Mouse (Mus musculus): ENCODE results near the gene Atg10. TPM values are rescaled to one million over a fixed set of nuclear protein-coding genes. Genes with fewer than 3 reads are reported as not detected.

The Atg10 gene
- polyA plus RNA-seq, 1 experiment from 2014 or later: 16.0 TPM

DNA sequence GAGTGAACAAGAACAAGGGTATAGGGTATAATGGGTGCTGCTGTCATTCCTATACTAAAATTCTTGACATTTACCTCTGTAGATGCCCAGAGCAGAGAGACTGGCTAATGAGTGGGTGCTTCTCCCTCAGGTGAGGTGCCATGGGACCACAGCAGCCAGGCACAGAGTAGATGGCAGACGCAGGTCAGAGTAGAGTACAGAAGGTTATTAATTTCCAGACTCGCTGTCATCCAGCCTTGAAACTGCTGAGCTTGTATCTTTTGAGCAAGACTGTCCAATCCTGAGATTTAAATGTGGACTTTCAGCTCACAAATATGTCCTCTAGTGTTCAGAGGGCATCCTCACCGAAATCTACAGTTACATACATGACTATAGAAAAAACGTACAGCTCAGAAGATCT is 128.9 kb downstream of the Atg10 start:
- WGBS: 93% methylated on average over 4 of the region's 4 CpGs

DNA sequence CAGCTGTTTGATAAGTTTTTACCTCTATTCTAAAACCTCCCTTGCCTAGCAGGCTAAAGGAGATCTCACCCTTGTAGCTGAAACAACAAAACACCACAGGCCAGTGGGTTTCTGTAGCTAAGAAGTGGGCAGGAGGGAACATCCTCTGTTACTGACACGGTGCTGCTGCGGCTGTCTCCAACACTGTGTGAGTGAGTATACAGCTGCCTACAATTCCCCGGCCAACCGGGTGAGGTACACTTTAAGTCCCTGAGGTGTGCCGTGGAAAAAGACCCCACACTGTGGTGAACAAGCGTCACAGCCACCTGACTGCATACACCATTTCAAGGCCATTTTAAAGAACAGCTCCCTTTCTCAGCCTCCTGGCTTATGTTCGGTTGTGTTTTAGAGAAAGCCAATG is 129.6 kb downstream of the Atg10 start:
- no peaks in the 10 kb centered on the region for H3K36me3 ChIP-seq (replicated peaks)
- H3K9me3 ChIP-seq: no peaks in the 10 kb centered on the region
- no peak overlapping the region for H3K4me3 ChIP-seq (replicated peaks)
- ATAC-seq (ENCODE audit: low FRiP score): 0 out of 2 replicates have a peak, but pooled peaks have one; percentile 48
- H3K9ac ChIP-seq: no peak overlapping the region
- 30% methylated on average over 7 of the region's 7 CpGs for WGBS
- no peaks in the 10 kb centered on the region for H3K27me3 ChIP-seq
- H3K4me2 ChIP-seq: no peak overlapping the region
- H3K27ac ChIP-seq: no peak overlapping the region
- H3K4me1 ChIP-seq: peaks cover 14% of the 10 kb centered on the region

More for the DNA sequence above, 128.9 kb downstream of the Atg10 start:
- no peak for ATAC-seq (ENCODE audit: low FRiP score)
- Histone ChIP-seq H3K36me3 (replicated peaks) (no peaks in the 10 kb centered on the region), H3K9me3 (no peaks in the 10 kb centered on the region), H3K27me3 (no peaks in the 10 kb centered on the region), H3K4me3 (replicated peaks) (no peak overlapping the region), H3K9ac (no peak overlapping the region), H3K27ac (no peak overlapping the region), H3K4me1 (peaks cover 14% of the 10 kb centered on the region), H3K4me2 (no peak overlapping the region)

GRCm38 (mm10) chr13:91093610-91094009 is 130.2 kb downstream of the Atg10 start:
- Histone ChIP-seq H3K4me3 (replicated peaks) (no peak overlapping the region), H3K27ac (no peak overlapping the region), H3K27me3 (no peaks in the 10 kb centered on the region), H3K9me3 (no peaks in the 10 kb centered on the region), H3K9ac (no peak overlapping the region), H3K4me1 (peaks cover 14% of the 10 kb centered on the region), H3K36me3 (replicated peaks) (no peaks in the 10 kb centered on the region), H3K4me2 (no peak overlapping the region)
- WGBS: 0% methylated on average over 1 of the region's 1 CpGs
- ATAC-seq (ENCODE audit: low FRiP score): peak; percentile 28; the same call in 1 of the 2 replicates

GRCm38 (mm10) chr13:91093162-91093561 is 130.6 kb downstream of the Atg10 start:
- Histone ChIP-seq H3K9ac (no peak overlapping the region), H3K4me3 (replicated peaks) (no peak overlapping the region), H3K9me3 (no peaks in the 10 kb centered on the region), H3K27ac (no peak overlapping the region), H3K4me2 (no peak overlapping the region), H3K27me3 (no peaks in the 10 kb centered on the region), H3K36me3 (replicated peaks) (no peaks in the 10 kb centered on the region), H3K4me1 (peaks cover 14% of the 10 kb centered on the region)
- ATAC-seq (ENCODE audit: low FRiP score): peak; percentile 79
- 21% methylated on average over 6 of the region's 6 CpGs for WGBS

DNA sequence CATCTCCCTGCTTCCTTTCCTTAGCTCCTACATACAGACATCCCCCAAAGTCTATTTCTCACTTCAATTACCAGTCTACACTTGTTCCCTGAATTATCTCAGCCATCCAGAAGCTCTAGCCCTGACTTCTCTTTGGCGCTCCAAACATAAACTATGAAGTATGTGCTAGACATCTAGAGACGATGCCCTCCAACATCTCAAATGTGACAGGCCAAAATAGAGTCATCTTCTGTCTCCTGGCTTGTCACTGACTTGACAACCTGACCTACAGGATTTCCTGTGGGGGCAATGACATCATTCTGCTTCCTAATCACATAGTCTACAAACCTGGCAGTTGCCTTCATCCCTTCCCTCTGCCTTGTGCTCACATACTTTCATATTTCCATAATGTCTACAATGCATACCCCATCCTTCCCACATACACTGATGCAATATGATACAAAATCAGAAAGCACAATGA is 132.0 kb downstream of the Atg10 start:
- H3K27ac ChIP-seq: no peak overlapping the region
- ATAC-seq (ENCODE audit: low FRiP score): no peak
- H3K36me3 ChIP-seq (replicated peaks): no peaks in the 10 kb centered on the region
- no peak overlapping the region for H3K4me3 ChIP-seq (replicated peaks)
- no peak overlapping the region for H3K4me2 ChIP-seq
- peaks cover 14% of the 10 kb centered on the region for H3K4me1 ChIP-seq
- 89% methylated on average over 2 of the region's 2 CpGs for WGBS
- H3K9ac ChIP-seq: no peak overlapping the region
- no peaks in the 10 kb centered on the region for H3K27me3 ChIP-seq
- H3K9me3 ChIP-seq: no peaks in the 10 kb centered on the region

DNA sequence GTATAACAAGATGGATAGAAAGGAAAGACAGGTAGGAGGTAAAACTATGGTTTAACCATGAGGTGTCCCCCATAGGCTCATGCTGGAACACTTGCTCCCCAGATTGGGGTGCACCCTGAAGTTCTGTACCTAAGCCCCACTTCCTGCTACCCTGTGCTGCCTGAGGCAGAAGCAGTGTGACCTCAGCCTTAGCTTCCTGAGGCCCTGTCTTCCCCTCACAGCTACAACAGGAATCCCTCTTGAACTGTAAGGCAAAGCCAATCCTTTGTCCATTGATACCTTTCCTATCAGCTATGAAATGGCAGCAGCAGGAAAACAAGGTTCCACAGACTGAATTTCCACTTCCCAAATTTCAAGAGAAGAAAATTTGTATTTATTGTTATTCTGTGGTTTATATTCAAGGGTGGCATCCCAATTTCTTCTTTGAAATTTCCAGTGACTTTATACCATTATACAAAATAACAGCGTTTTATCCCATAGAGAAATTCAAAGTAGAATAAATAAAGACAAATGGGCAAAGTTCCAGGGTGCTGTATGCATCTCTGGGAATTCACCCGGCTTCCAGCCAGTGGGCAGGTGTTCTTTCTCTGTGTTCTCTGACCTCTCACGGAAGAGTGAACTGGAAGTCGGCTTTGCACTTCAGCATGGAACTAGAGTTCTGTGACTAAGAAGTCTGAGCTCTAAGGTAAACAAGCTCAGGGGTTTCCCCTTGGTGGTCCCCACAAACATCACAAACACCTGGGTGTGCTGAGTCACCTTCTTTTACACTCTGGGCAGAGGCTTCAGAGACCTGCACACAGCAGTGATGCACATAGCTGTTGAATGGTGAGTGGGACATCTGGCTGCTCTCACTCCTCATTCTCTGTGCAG is 132.7 kb downstream of the Atg10 start:
- Histone ChIP-seq H3K4me3 (replicated peaks) (no peak overlapping the region), H3K36me3 (replicated peaks) (no peaks in the 10 kb centered on the region)
- WGBS: 86% methylated on average over 4 of the region's 4 CpGs

DNA sequence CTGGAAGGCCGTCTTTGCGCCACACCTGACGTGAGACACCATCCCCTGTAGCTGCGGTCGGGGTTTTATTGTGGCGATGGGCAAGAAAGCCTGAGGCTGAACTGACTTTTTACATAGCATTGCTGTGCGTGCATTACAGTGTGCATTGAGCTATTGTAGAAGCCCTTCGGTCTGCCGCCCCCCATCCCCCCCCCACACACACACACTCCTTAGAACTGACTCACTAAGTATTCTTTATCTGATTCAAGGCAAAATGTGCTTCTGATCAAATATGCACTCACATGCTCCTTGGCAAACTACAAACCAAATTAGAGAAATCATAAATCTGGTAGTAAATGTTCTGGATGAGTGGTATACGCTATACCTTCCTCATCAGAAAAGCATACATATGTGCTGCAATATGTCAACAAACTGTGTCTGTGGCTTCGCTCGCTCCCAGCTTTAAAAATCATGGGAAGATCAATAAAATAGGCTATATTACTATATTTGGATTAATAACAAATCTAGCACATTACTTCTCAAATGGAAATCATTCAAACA is 137.3 kb downstream of the Atg10 start:
- no peak for ATAC-seq (ENCODE audit: low FRiP score)
- Histone ChIP-seq H3K4me1 (no peaks in the 10 kb centered on the region), H3K9ac (no peak overlapping the region), H3K36me3 (replicated peaks) (no peaks in the 10 kb centered on the region), H3K4me2 (no peak overlapping the region), H3K4me3 (replicated peaks) (no peak overlapping the region), H3K27ac (no peak overlapping the region), H3K9me3 (no peaks in the 10 kb centered on the region), H3K27me3 (no peaks in the 10 kb centered on the region)
- 90% methylated on average over 12 of the region's 12 CpGs for WGBS

More for the DNA sequence above, 132.7 kb downstream of the Atg10 start:
- Histone ChIP-seq H3K9me3 (no peaks in the 10 kb centered on the region), H3K9ac (no peak overlapping the region), H3K4me1 (peaks cover 14% of the 10 kb centered on the region), H3K27me3 (no peaks in the 10 kb centered on the region), H3K4me2 (no peak overlapping the region), H3K27ac (no peak overlapping the region)
- ATAC-seq (ENCODE audit: low FRiP score): no peak

- H3K9me3 ChIP-seq: no peaks in the 10 kb centered on the region
- H3K9ac ChIP-seq: no peak overlapping the region
- no peak overlapping the region for H3K4me2 ChIP-seq
- no peak overlapping the region for H3K4me3 ChIP-seq (replicated peaks)
- 91% methylated on average over 2 of the region's 2 CpGs for WGBS
- H3K4me1 ChIP-seq: no peaks in the 10 kb centered on the region
- no peaks in the 10 kb centered on the region for H3K36me3 ChIP-seq (replicated peaks)
- H3K27me3 ChIP-seq: no peaks in the 10 kb centered on the region
- H3K27ac ChIP-seq: no peak overlapping the region
- ATAC-seq (ENCODE audit: low FRiP score): no peak
These were observed 151.4 kb downstream of the Atg10 start for GRCm38 (mm10) chr13:91072351-91072750.

DNA sequence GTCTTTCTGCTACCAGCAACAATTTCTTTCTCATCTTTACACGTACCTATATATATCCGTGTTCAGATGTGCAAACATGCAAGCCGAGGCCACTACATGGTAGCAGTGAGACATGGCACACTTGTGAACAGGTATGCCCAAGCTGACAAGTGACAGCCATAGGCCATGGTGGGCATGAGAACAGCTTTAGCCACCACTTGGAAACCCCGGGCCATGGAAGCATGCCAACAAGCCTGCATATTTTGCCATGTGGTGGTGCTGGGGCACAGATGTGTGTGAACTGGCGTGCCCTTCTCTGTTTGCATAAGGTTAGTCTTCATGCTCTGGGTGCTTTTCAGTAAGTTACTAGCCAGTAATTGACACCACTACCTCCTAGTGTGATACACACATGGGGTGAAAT is 162.9 kb downstream of the Atg10 start:
- no peak overlapping the region for H3K4me3 ChIP-seq (replicated peaks)
- no peaks in the 10 kb centered on the region for H3K4me1 ChIP-seq
- no peaks in the 10 kb centered on the region for H3K36me3 ChIP-seq (replicated peaks)
- H3K27ac ChIP-seq: no peak overlapping the region
- no peaks in the 10 kb centered on the region for H3K27me3 ChIP-seq
- no peaks in the 10 kb centered on the region for H3K9me3 ChIP-seq
- no peak for ATAC-seq (ENCODE audit: low FRiP score)
- no peak overlapping the region for H3K4me2 ChIP-seq
- H3K9ac ChIP-seq: no peak overlapping the region
- WGBS: 88% methylated on average over 5 of the region's 5 CpGs

DNA sequence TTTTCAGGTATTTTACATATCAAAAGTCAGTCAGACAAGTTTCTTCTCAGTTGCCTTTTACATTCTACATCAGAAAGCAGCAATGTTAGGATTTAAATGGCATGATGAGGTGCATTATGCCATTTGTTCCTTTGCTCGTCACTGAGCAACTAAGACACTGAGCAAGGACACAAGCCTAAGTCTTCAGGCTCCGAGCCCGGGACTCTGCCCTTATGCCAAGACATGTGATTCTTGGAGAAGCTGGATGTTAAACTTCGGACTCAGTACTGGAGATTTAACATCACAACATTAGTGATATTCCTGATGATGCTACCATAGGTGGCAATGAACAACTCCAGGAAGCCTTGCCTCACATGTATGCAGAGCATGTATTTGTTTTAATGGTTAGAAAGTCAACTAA is 175.6 kb downstream of the Atg10 start:
- H3K4me1 ChIP-seq: no peaks in the 10 kb centered on the region
- no peak overlapping the region for H3K9ac ChIP-seq
- no peak overlapping the region for H3K27ac ChIP-seq
- no peaks in the 10 kb centered on the region for H3K36me3 ChIP-seq (replicated peaks)
- WGBS: 90% methylated on average over 4 of the region's 4 CpGs
- H3K4me3 ChIP-seq (replicated peaks): no peak overlapping the region
- peaks cover 8% of the 10 kb centered on the region; the same call in 1 of the 2 replicates for H3K9me3 ChIP-seq
- ATAC-seq (ENCODE audit: low FRiP score): no peak
- H3K4me2 ChIP-seq: no peak overlapping the region
- no peaks in the 10 kb centered on the region for H3K27me3 ChIP-seq

DNA sequence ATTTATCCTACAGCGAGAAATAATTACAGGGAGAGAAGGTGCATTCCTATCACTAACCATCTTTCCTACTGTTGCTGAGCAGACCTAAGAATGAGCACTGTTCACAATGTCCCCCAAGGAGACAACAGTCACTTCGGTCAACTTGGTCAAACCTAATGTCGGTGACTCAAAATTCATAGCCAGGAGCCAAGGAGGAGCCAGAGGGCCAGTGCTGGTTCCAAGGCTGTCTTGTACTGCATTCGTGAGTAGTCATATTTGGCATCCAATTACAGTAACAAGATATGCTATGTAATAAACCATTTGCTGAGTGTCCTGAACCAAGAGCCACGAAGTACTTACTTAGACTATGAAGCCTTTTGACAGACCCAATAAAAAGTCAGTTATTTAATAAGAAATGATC is 176.9 kb downstream of the Atg10 start:
- H3K27ac ChIP-seq: no peak overlapping the region
- no peaks in the 10 kb centered on the region for H3K27me3 ChIP-seq
- no peak overlapping the region for H3K4me3 ChIP-seq (replicated peaks)
- peaks cover 4% of the 10 kb centered on the region; the same call in 1 of the 2 replicates for H3K9me3 ChIP-seq
- no peaks in the 10 kb centered on the region for H3K4me1 ChIP-seq
- H3K4me2 ChIP-seq: no peak overlapping the region
- no peak overlapping the region for H3K9ac ChIP-seq
- WGBS: 93% methylated on average over 5 of the region's 5 CpGs
- H3K36me3 ChIP-seq (replicated peaks): no peaks in the 10 kb centered on the region
- no peak for ATAC-seq (ENCODE audit: low FRiP score)

DNA sequence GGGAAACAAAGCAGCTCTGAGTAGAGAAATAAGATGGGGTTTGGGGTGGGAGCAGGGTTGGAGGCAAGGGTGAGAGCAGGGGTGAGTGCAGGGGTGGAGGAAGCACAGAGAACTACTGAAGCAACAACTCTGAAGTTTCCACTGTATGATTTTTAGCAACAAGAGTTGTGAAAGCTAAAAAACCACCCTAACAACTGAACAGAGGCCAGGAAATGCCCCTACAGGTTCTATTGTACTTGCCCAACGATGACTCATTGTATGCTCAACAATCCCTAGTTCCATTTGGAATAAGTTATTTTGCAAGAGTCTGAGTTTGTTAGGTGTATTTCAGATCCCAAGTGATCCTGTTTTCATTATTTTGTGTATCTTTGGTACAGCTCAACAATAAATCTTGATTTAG is 182.5 kb downstream of the Atg10 start:
- no peak for ATAC-seq (ENCODE audit: low FRiP score)
- H3K4me2 ChIP-seq: no peak overlapping the region
- H3K4me1 ChIP-seq: no peaks in the 10 kb centered on the region
- H3K9ac ChIP-seq: no peak overlapping the region
- 89% methylated on average over 1 of the region's 1 CpGs for WGBS
- H3K27me3 ChIP-seq: no peaks in the 10 kb centered on the region
- no peak overlapping the region for H3K27ac ChIP-seq
- H3K36me3 ChIP-seq (replicated peaks): no peaks in the 10 kb centered on the region
- H3K9me3 ChIP-seq: no peaks in the 10 kb centered on the region
- H3K4me3 ChIP-seq (replicated peaks): no peak overlapping the region

- Histone ChIP-seq H3K9me3 (no peaks in the 10 kb centered on the region), H3K27me3 (no peaks in the 10 kb centered on the region), H3K9ac (no peak overlapping the region), H3K36me3 (replicated peaks) (no peaks in the 10 kb centered on the region), H3K4me3 (replicated peaks) (no peak overlapping the region), H3K27ac (no peak overlapping the region), H3K4me2 (no peak overlapping the region), H3K4me1 (no peaks in the 10 kb centered on the region)
- ATAC-seq (ENCODE audit: low FRiP score): no peak
These were observed 183.3 kb downstream of the Atg10 start for GRCm38 (mm10) chr13:91040421-91040820.

Measured in forebrain, embryonic 12.5 days (tissue).